Mouse (Mus musculus): ENCODE measurements around the gene Pawr. TPM values are rescaled to one million over a fixed set of nuclear protein-coding genes. Genes with fewer than 3 reads are reported as not detected.
"Not testable (repeated sequence)": the region's sequence is repeated elsewhere in the genome, so short reads cannot be mapped to it uniquely, and the experiment has no call there.

The Pawr gene
- total RNA-seq, 2 experiments from 2014 or later = 3.9 to 4.1 TPM

GRCm38 (mm10) chr10:108414936-108415635 is 83.2 kb downstream of the Pawr start:
- intact Hi-C loops (cut with DNase I) = no loop called here

GRCm38 (mm10) chr10:108417448-108417847 is 85.5 kb downstream of the Pawr start:
- intact Hi-C loops (cut with DNase I) = no loop called here
- DNase-seq = no peak

More at GRCm38 (mm10) chr10:108414936-108415635, 83.2 kb downstream of the Pawr start:
- DNase-seq = no peak

- intact Hi-C loops (cut with DNase I) = loop anchor here (5.0 kb wide), 1 partner anchor 98 kb away; the partner anchor contains the start of gene Pawr
- DNase-seq = no peak
Observed at GRCm38 (mm10) chr10:108430553-108430952, 98.6 kb downstream of the Pawr start.

GRCm38 (mm10) chr10:108432194-108432593 is 100.3 kb downstream of the Pawr start:
- intact Hi-C loops (cut with DNase I) = loop anchor here (5.0 kb wide), 1 partner anchor 100 kb away; the partner anchor contains the start of gene Pawr
- DNase-seq = no peak

GRCm38 (mm10) chr10:108433976-108434375 is 102.1 kb downstream of the Pawr start:
- intact Hi-C loops (cut with DNase I) = loop anchor here (5.0 kb wide), 1 partner anchor 102 kb away; the partner anchor contains the start of gene Pawr
- peak in 1 of 2 experiments; percentile 5 for DNase-seq

- intact Hi-C loops (cut with DNase I) = no loop called here
- DNase-seq = peak in 1 of 2 experiments; percentile 6
Observed at GRCm38 (mm10) chr10:108435616-108436015, 103.7 kb downstream of the Pawr start.

- no peak for DNase-seq
- intact Hi-C loops (cut with DNase I) = no loop called here
Observed at GRCm38 (mm10) chr10:108436365-108436764, 104.4 kb downstream of the Pawr start.

- intact Hi-C loops (cut with DNase I) = not testable (repeated sequence)
- DNase-seq = peak in 1 of 2 experiments; percentile 8
Observed at GRCm38 (mm10) chr10:108440251-108440650, 108.3 kb downstream of the Pawr start.

- intact Hi-C loops (cut with DNase I) = no loop called here
- no peak for DNase-seq
Observed at GRCm38 (mm10) chr10:108443931-108444876, 112.3 kb downstream of the Pawr start.

GRCm38 (mm10) chr10:108445123-108445522 is 113.2 kb downstream of the Pawr start:
- peak in 1 of 2 experiments; percentile 8 for DNase-seq
- intact Hi-C loops (cut with DNase I) = loop anchor here (5.0 kb wide), 3 partner anchors 278 to 588 kb away; no protein-coding TSS in a partner anchor

- intact Hi-C loops (cut with DNase I) = loop anchor here (1.0 to 5.0 kb wide), 5 partner anchors 93 to 588 kb away; no protein-coding TSS in a partner anchor
- DNase-seq = peak in 1 of 2 experiments; percentile 5
Observed at GRCm38 (mm10) chr10:108445606-108446005, 113.7 kb downstream of the Pawr start.

GRCm38 (mm10) chr10:108446041-108446931 is 114.4 kb downstream of the Pawr start:
- DNase-seq = peak; percentile 70 to 82
- intact Hi-C loops (cut with DNase I) = loop anchor here (1.0 to 5.0 kb wide), 5 partner anchors 93 to 589 kb away; no protein-coding TSS in a partner anchor

GRCm38 (mm10) chr10:108447211-108447610 is 115.3 kb downstream of the Pawr start:
- no peak for DNase-seq
- intact Hi-C loops (cut with DNase I) = loop anchor here (2.0 to 5.0 kb wide), 4 partner anchors 92 to 590 kb away; no protein-coding TSS in a partner anchor

GRCm38 (mm10) chr10:108448421-108448820 is 116.5 kb downstream of the Pawr start:
- peak; percentile 27 to 36 for DNase-seq

GRCm38 (mm10) chr10:108450401-108450800 is 118.5 kb downstream of the Pawr start:
- intact Hi-C loops (cut with DNase I) = no loop called here
- DNase-seq = no peak

More at GRCm38 (mm10) chr10:108448421-108448820, 116.5 kb downstream of the Pawr start:
- intact Hi-C loops (cut with DNase I) = loop anchor here (2.0 to 5.0 kb wide), 4 partner anchors 116 to 591 kb away; partner anchors contain the start of gene Pawr

GRCm38 (mm10) chr10:108451516-108451915 is 119.6 kb downstream of the Pawr start:
- DNase-seq = no peak
- intact Hi-C loops (cut with DNase I) = no loop called here

GRCm38 (mm10) chr10:108452421-108452820 is 120.5 kb downstream of the Pawr start:
- intact Hi-C loops (cut with DNase I) = no loop called here
- no peak for DNase-seq

- DNase-seq = peak in 1 of 2 experiments; percentile 15
- intact Hi-C loops (cut with DNase I) = no loop called here
Observed at GRCm38 (mm10) chr10:108453561-108453960, 121.6 kb downstream of the Pawr start.

- intact Hi-C loops (cut with DNase I) = no loop called here
- peak in 1 of 2 experiments; percentile 23 for DNase-seq
Observed at GRCm38 (mm10) chr10:108454691-108455117, 122.8 kb downstream of the Pawr start.

All from heart, postnatal 10 days (tissue).